Mouse (Mus musculus) G1E (cell line): Measurements from ENCODE around the gene Micu1.
"Not testable (repeated sequence)": the region's sequence is repeated elsewhere in the genome, so short reads cannot be mapped to it uniquely, and the experiment has no call there.

Experiments used
- CTCF ChIP-seq: IDR thresholded peaks from 2 replicates; pipeline ENCODE4 v1.5.1; 2012; ENCODE audit warnings: low read depth, low read length, inconsistent platforms, mixed read lengths
- GATA1 ChIP-seq: IDR thresholded peaks from 2 replicates; pipeline ENCODE4 v1.6.1; 2012; ENCODE audit warnings: borderline replicate concordance, low read length, inconsistent platforms, mixed read lengths
- POLR2AphosphoS5 ChIP-seq: IDR thresholded peaks from 2 replicates; pipeline ENCODE4 v1.6.1; 2012; ENCODE audit warnings: low read depth, low read length, inconsistent platforms; ENCODE audit not compliant: insufficient replicate concordance
- TAL1 ChIP-seq: conservative IDR thresholded peaks from 2 replicates; pipeline ENCODE4 v1.6.1; 2012; ENCODE audit warnings: low read depth, low read length, inconsistent platforms, mixed read lengths

DNA sequence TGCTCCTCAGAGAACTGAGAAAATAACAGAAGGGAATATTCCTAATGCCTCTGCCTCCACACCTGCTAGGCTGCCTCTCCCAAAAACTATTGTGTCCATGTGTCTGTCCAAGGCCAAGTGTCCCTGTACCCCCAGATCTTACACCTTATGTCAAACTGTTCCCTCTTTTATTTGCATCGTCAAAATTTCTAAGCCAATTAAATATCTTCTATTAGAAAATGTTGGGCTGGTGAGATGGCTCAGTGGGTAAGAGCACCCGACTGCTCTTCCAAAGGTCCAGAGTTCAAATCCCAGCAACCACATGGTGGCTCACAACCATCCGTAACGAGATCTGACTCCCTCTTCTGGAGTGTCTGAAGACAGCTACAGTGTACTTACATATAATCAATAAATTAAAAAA is 174.4 kb downstream of the Micu1 start:
- TF ChIP-seq CTCF, GATA1, POLR2AphosphoS5, TAL1: not testable (repeated sequence)
